Mouse (Mus musculus): Measurements from ENCODE around the gene Rhbg. TPM values are rescaled to one million over a fixed set of nuclear protein-coding genes. Genes with fewer than 3 reads are reported as not detected.

Gene Rhbg
- polyA plus RNA-seq, 1 experiment from 2014 or later: 0.21 TPM

DNA sequence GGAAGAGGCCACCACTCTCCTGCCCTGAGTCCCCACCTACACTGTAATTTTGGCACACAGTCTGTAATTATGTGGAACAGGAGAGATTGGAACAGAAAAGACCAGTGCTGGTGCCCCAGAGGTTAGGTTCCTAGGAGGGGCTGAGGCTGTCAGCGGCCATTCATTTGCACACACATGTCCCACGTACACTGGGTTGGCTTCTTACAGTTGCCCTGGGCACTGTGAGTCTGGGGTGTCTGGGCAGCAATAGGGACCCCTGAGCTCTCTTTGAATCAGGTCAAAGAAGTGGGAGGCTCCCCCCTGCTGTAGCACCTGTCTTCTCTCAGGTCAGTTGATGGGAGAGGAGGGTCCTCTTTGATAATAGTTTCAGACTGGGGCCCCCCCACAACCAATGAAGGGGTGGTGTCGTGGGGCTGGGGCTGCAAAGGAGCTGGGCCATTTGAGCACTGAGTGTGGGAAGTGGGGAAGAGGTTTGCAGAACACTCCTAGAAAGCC lies 46.2 kb downstream of the Rhbg start:
- H3K36me3 ChIP-seq (ENCODE audit: control insufficient read depth, insufficient read depth): no peaks in the 10 kb centered on the region
- H3K9ac ChIP-seq (ENCODE audit: low read length): no peak overlapping the region
- H3K27me3 ChIP-seq (ENCODE audit: control insufficient read depth, insufficient read depth, low read length): peaks cover 95% of the 10 kb centered on the region
- no peak overlapping the region for H3K4me2 ChIP-seq (ENCODE audit: low read depth, low read length)
- H3K4me1 ChIP-seq (ENCODE audit: control insufficient read depth, insufficient read depth, low read length): no peaks in the 10 kb centered on the region
- H3K9me3 ChIP-seq (replicated peaks; ENCODE audit: control insufficient read depth, low read length): no peaks in the 10 kb centered on the region
- H3K4me3 ChIP-seq (ENCODE audit: low read length): no peak overlapping the region
- 7% methylated on average over 3 of the region's 3 CpGs for WGBS
- no peak overlapping the region for H3K27ac ChIP-seq (ENCODE audit: low read length)
- ATAC-seq (replicated peaks; ENCODE audit: extremely low read depth, insufficient read depth, low FRiP score): no peak

DNA sequence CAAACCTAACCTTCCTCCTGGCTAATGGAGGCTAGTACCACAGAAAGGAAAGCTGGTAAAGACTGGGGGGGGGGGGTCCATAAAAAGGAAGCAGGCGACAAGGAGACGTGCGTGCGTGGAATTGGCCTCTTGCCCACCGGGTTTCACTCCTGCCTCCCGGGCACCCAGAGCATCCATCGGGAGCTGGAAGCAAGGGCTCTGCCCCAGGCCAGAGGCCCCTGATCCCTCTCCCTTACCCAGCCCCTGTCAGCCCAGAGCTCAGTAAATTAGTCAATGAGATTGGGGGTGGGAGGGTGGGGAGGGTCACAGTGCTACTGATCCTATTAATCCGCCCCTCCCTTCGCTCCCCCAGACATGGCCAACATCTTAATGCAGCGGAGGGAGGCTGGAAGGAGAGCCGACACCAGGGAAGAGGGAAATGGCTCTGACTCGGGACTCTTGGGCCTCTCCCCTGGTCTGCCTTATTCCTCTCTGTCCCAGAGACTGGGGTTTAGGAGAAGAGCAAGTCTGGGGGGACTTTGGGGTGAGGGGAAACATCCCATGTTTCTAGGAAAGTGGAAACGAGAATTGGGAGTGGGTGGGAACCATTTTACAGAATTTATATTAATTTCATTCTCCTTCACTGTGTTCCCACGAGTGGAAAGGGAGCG lies 46.9 kb downstream of the Rhbg start:
- ATAC-seq (replicated peaks; ENCODE audit: extremely low read depth, insufficient read depth, low FRiP score): no peak
- H3K27ac ChIP-seq (ENCODE audit: low read length): no peak overlapping the region
- H3K36me3 ChIP-seq (ENCODE audit: control insufficient read depth, insufficient read depth): no peaks in the 10 kb centered on the region
- 6% methylated on average over 15 of the region's 15 CpGs for WGBS
- peaks cover 95% of the 10 kb centered on the region for H3K27me3 ChIP-seq (ENCODE audit: control insufficient read depth, insufficient read depth, low read length)
- no peaks in the 10 kb centered on the region for H3K9me3 ChIP-seq (replicated peaks; ENCODE audit: control insufficient read depth, low read length)
- H3K4me1 ChIP-seq (ENCODE audit: control insufficient read depth, insufficient read depth, low read length): no peaks in the 10 kb centered on the region
- no peak overlapping the region for H3K4me3 ChIP-seq (ENCODE audit: low read length)
- no peak overlapping the region for H3K9ac ChIP-seq (ENCODE audit: low read length)
- H3K4me2 ChIP-seq (ENCODE audit: low read depth, low read length): no peak overlapping the region

DNA sequence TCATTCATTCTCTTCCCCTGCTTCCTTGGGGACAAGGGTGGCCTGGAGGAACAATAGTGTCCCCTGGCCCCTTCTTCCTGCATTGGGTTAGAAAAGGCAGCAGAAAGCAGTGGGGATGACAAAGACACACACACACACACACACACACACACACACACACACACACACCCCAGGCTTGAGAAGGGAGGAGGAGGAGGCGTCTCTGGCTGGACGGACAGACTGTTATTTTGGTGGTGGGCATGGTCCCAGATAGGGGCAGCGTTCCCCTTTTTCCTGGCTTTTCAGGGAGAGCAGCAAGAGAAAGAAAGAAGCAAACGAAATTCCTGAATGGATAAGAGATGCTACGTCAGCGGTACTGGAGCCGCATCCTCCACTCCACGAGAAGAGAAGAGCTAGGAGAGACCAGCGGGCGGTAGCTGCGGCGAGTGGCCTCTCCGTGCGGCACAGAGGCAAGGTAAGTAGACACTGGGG lies 47.6 kb downstream of the Rhbg start:
- Histone ChIP-seq H3K4me2 (ENCODE audit: low read depth, low read length) (no peak overlapping the region), H3K9ac (ENCODE audit: low read length) (no peak overlapping the region), H3K9me3 (replicated peaks; ENCODE audit: control insufficient read depth, low read length) (no peaks in the 10 kb centered on the region), H3K36me3 (ENCODE audit: control insufficient read depth, insufficient read depth) (no peaks in the 10 kb centered on the region), H3K4me1 (ENCODE audit: control insufficient read depth, insufficient read depth, low read length) (no peaks in the 10 kb centered on the region), H3K27me3 (ENCODE audit: control insufficient read depth, insufficient read depth, low read length) (peaks cover 95% of the 10 kb centered on the region), H3K4me3 (ENCODE audit: low read length) (no peak overlapping the region), H3K27ac (ENCODE audit: low read length) (no peak overlapping the region)
- ATAC-seq (replicated peaks; ENCODE audit: extremely low read depth, insufficient read depth, low FRiP score): no peak
- WGBS: 1% methylated on average over 14 of the region's 14 CpGs

DNA sequence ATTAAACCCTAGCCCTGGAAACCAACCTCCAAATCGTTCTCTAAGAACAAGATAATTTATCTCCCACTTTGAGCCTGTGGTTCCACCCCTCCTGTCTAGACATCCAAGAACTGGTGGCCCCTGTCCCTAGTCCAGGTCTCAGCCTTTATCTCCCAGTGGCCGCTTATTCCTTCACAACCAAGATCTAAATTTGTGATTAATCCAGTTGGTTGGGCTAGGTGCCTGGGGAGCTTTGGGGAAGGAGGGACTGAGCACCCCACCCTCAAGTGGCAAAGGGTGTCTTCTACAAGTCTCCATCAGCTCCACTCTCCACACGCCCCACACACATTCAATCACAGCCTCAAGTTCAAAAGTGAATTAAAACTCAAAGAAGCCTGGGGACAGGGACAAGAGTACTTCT lies 48.0 kb downstream of the Rhbg start:
- Histone ChIP-seq H3K27me3 (ENCODE audit: control insufficient read depth, insufficient read depth, low read length) (peaks cover 95% of the 10 kb centered on the region), H3K4me3 (ENCODE audit: low read length) (no peak overlapping the region), H3K27ac (ENCODE audit: low read length) (no peak overlapping the region), H3K9ac (ENCODE audit: low read length) (no peak overlapping the region), H3K9me3 (replicated peaks; ENCODE audit: control insufficient read depth, low read length) (no peaks in the 10 kb centered on the region), H3K4me1 (ENCODE audit: control insufficient read depth, insufficient read depth, low read length) (no peaks in the 10 kb centered on the region), H3K36me3 (ENCODE audit: control insufficient read depth, insufficient read depth) (no peaks in the 10 kb centered on the region), H3K4me2 (ENCODE audit: low read depth, low read length) (no peak overlapping the region)
- no peak for ATAC-seq (replicated peaks; ENCODE audit: extremely low read depth, insufficient read depth, low FRiP score)
- 5% methylated on average over 3 of the region's 3 CpGs for WGBS

DNA sequence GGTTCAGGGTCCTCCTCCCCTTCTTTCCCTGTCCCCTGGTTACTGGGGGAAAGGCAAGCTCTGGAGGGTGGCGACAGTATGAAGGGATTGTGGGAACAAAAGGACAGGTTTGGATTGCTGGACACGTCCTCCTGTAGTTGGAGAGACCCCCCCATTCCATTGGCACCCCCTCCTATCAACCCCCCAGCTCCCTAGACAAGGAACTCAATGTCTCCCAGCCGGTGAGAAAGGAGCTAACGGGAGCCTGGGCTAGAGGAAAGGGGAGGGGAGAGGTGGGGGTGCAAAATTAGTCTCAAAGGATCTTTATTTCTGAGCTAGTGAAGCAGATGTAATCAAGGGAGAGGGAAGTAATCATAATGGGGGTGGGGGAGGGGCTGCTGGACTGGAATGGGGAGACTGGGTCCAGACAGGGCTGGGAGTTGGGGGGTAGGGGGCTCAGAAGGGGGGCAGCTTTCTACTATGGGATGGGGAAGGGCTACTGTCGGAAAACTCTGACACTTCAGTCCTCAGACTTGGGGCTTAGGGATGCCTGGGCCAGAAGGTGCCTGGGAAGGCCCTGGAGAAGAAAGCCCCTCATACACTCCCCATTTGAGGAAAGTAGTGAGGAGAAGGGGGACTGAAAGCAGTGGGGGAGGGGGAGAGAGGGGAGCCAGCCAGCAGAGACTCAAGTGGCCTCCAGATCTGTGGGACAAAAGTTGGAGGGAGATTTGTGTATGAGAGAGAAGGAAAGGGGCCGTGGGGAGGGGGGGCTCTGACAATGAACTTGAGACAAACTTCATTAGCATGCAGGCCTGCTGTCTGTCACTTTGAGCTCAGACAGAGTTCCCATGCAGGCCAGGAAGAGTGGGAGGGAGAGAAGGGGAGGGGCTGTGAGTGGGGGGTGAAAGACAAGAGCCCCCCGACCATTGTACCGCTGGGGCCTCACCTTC lies 48.7 kb downstream of the Rhbg start:
- Histone ChIP-seq H3K27me3 (ENCODE audit: control insufficient read depth, insufficient read depth, low read length) (peaks cover 96% of the 10 kb centered on the region), H3K4me2 (ENCODE audit: low read depth, low read length) (no peak overlapping the region), H3K9me3 (replicated peaks; ENCODE audit: control insufficient read depth, low read length) (no peaks in the 10 kb centered on the region), H3K27ac (ENCODE audit: low read length) (no peak overlapping the region), H3K4me3 (ENCODE audit: low read length) (no peak overlapping the region), H3K9ac (ENCODE audit: low read length) (no peak overlapping the region), H3K4me1 (ENCODE audit: control insufficient read depth, insufficient read depth, low read length) (peaks cover 3% of the 10 kb centered on the region; the same call in 1 of the 2 replicates), H3K36me3 (ENCODE audit: control insufficient read depth, insufficient read depth) (no peaks in the 10 kb centered on the region)
- no peak for ATAC-seq (replicated peaks; ENCODE audit: extremely low read depth, insufficient read depth, low FRiP score)
- 4% methylated on average over 8 of the region's 8 CpGs for WGBS

DNA sequence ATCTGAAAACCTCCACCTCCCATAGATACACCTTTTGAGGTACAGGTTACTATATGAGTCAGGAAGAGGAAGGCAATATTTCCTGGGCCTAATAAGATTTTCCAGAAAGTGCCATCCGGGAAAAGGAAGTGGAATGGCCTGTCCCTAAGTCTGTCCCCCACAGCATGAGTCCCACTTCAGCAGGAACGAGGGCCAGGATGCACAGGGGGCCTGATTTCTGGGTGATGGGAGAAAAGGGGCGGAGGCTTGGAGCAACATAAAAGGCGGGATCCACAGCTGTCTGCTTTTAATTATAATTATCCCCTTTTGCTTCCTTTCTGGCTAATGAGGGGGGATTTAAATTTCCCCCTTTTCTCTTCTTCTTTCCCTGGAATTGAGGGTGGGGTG lies 49.3 kb downstream of the Rhbg start:
- Histone ChIP-seq H3K27ac (ENCODE audit: low read length) (no peak overlapping the region), H3K36me3 (ENCODE audit: control insufficient read depth, insufficient read depth) (no peaks in the 10 kb centered on the region), H3K9me3 (replicated peaks; ENCODE audit: control insufficient read depth, low read length) (no peaks in the 10 kb centered on the region), H3K27me3 (ENCODE audit: control insufficient read depth, insufficient read depth, low read length) (peaks cover 93% of the 10 kb centered on the region), H3K4me2 (ENCODE audit: low read depth, low read length) (no peak overlapping the region), H3K9ac (ENCODE audit: low read length) (no peak overlapping the region), H3K4me3 (ENCODE audit: low read length) (no peak overlapping the region), H3K4me1 (ENCODE audit: control insufficient read depth, insufficient read depth, low read length) (peaks cover 7% of the 10 kb centered on the region; the same call in 1 of the 2 replicates)
- 8% methylated on average over 4 of the region's 4 CpGs for WGBS
- ATAC-seq (replicated peaks; ENCODE audit: extremely low read depth, insufficient read depth, low FRiP score): no peak

DNA sequence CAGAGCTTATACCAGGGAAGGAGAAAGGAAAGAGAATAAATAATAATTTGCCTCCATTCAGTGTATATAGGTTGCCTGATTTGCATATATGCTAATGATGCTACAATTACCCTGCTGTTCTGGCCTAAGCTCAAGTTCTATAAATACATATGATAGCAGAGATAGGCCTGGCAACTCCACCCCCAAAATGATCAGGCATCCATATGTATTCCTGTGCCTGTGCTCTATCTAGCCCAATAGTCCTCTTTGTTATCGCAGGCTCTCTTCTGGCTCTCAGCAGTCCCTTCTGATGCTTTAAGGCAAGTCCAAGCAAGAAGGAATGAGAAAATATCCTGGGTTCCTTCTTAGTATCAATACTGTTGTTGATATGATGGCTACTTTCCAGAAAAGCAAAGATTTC lies 49.8 kb downstream of the Rhbg start:
- Histone ChIP-seq H3K36me3 (ENCODE audit: control insufficient read depth, insufficient read depth) (no peaks in the 10 kb centered on the region), H3K9me3 (replicated peaks; ENCODE audit: control insufficient read depth, low read length) (no peaks in the 10 kb centered on the region), H3K4me3 (ENCODE audit: low read length) (no peak overlapping the region), H3K4me1 (ENCODE audit: control insufficient read depth, insufficient read depth, low read length) (peaks cover 7% of the 10 kb centered on the region; the same call in 1 of the 2 replicates), H3K9ac (ENCODE audit: low read length) (no peak overlapping the region), H3K27me3 (ENCODE audit: control insufficient read depth, insufficient read depth, low read length) (peaks cover 90% of the 10 kb centered on the region), H3K27ac (ENCODE audit: low read length) (no peak overlapping the region), H3K4me2 (ENCODE audit: low read depth, low read length) (no peak overlapping the region)
- ATAC-seq (replicated peaks; ENCODE audit: extremely low read depth, insufficient read depth, low FRiP score): no peak
- 16% methylated on average over 1 of the region's 1 CpGs for WGBS

DNA sequence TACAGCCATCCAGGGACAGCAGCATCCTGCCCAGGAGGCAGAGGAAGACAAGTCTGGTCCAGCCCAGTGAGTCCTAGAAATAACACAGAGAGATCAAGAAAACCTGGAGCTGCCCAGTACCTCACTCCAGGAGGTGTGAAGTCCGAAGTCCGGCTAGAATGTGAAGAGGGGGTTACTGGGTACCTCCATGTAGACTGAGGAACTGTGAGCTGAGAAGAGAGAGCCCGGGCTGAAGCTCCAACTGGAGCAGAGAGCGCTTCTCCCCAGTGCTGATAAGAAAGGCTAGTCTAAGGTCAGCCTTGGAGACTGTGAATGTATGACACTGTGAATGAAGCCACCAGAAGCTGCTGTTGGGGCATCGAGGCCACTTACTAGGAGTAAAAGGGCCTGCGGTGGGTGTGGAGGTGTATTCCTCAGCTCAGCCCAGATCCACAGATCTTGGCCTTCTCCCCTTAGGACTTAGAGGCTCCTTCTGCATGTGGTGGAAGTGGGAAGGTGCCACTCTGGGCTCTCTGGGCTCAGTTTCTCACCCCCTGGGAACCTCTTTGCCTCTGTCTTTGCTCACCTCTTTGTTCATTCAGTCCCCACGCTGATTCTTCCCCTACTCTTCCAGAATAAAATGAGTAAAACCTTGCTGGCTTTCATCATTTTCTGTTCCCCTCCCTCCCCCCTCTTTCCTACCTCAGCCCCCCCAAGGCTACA lies 50.4 kb downstream of the Rhbg start:
- Histone ChIP-seq H3K4me2 (ENCODE audit: low read depth, low read length) (no peak overlapping the region), H3K36me3 (ENCODE audit: control insufficient read depth, insufficient read depth) (no peaks in the 10 kb centered on the region), H3K27me3 (ENCODE audit: control insufficient read depth, insufficient read depth, low read length) (peaks cover 90% of the 10 kb centered on the region), H3K9me3 (replicated peaks; ENCODE audit: control insufficient read depth, low read length) (no peaks in the 10 kb centered on the region), H3K4me1 (ENCODE audit: control insufficient read depth, insufficient read depth, low read length) (peaks cover 7% of the 10 kb centered on the region; the same call in 1 of the 2 replicates), H3K9ac (ENCODE audit: low read length) (no peak overlapping the region), H3K27ac (ENCODE audit: low read length) (no peak overlapping the region), H3K4me3 (ENCODE audit: low read length) (no peak overlapping the region)
- ATAC-seq (replicated peaks; ENCODE audit: extremely low read depth, insufficient read depth, low FRiP score): no peak
- WGBS: 7% methylated on average over 7 of the region's 7 CpGs
